Mouse (Mus musculus) lung, embryonic 16.5 days (tissue): ENCODE measurements around the gene Hyls1. TPM values are rescaled to one million over a fixed set of nuclear protein-coding genes. Genes with fewer than 3 reads are reported as not detected.
"Not testable (repeated sequence)": the region's sequence is repeated elsewhere in the genome, so short reads cannot be mapped to it uniquely, and the experiment has no call there.

Source experiments
- ATAC-seq: fragments of 200-750 bp; cut with Nextera tagmentation; 2 replicates; pipeline ENCODE4 v1.8.0; 2017; ENCODE audit warnings: low read depth, mild to moderate bottlenecking, moderate library complexity
- H3K27ac ChIP-seq: fragments of 300-500 bp; sonication (generic); 2 replicates; pipeline ENCODE4 v1.5.1; 2014; ENCODE audit warnings: mild to moderate bottlenecking, control low read depth, low read length
- H3K27me3 ChIP-seq: fragments of 300-500 bp; sonication (generic); 2 replicates; pipeline ENCODE4 v1.6.1; 2014; ENCODE audit warnings: low read depth, low read length, mixed read lengths; ENCODE audit not compliant: control insufficient read depth, insufficient read depth
- H3K36me3 ChIP-seq: fragments of 300-500 bp; sonication (generic); 2 replicates; pipeline ENCODE4 v1.6.1; 2014; ENCODE audit warnings: low read length; ENCODE audit not compliant: control insufficient read depth, insufficient read depth
- H3K4me1 ChIP-seq: fragments of 300-500 bp; sonication (generic); replicated peaks from 2 replicates; pipeline ENCODE4 v1.6.1; 2014; ENCODE audit warnings: low read length, mixed read lengths; ENCODE audit not compliant: control insufficient read depth, insufficient read depth
- H3K4me2 ChIP-seq: fragments of 300-500 bp; sonication (generic); 2 replicates; pipeline ENCODE4 v1.6.1; 2014; ENCODE audit warnings: low read depth, low read length, control low read depth
- H3K4me3 ChIP-seq: fragments of 300-500 bp; sonication (generic); 2 replicates; pipeline ENCODE4 v1.5.1; 2014; ENCODE audit warnings: mild to moderate bottlenecking, low read length, control low read depth
- H3K9ac ChIP-seq: fragments of 300-500 bp; sonication (generic); 2 replicates; pipeline ENCODE4 v1.6.1; 2014; ENCODE audit warnings: low read length, control low read depth
- H3K9me3 ChIP-seq: fragments of 300-500 bp; sonication (generic); 2 replicates; pipeline ENCODE4 v1.6.1; 2016; ENCODE audit warnings: low read length; ENCODE audit not compliant: control insufficient read depth
- WGBS: fragments of 180-500 bp; shearing (Covaris S2); extraction: QIAGEN DNeasy Blood & Tissue Kit; methylation state at CpG from one replicate; pipeline ENCODE4 v1.1.7; 2014; 5-methylcytosine and 5-hydroxymethylcytosine counted together
- polyA plus RNA-seq: library from polyadenylated mRNA; unstranded; fragments of >200 nt; fragmentation: Nextera tagmentation; extraction: Ambion mirVana; gene quantifications from 2 replicates; pipeline ENCODE4 v1.2.1, GENCODE M21; 2015

Gene Hyls1
- 24.1 and 25.1 TPM in 2 replicates for polyA plus RNA-seq

DNA sequence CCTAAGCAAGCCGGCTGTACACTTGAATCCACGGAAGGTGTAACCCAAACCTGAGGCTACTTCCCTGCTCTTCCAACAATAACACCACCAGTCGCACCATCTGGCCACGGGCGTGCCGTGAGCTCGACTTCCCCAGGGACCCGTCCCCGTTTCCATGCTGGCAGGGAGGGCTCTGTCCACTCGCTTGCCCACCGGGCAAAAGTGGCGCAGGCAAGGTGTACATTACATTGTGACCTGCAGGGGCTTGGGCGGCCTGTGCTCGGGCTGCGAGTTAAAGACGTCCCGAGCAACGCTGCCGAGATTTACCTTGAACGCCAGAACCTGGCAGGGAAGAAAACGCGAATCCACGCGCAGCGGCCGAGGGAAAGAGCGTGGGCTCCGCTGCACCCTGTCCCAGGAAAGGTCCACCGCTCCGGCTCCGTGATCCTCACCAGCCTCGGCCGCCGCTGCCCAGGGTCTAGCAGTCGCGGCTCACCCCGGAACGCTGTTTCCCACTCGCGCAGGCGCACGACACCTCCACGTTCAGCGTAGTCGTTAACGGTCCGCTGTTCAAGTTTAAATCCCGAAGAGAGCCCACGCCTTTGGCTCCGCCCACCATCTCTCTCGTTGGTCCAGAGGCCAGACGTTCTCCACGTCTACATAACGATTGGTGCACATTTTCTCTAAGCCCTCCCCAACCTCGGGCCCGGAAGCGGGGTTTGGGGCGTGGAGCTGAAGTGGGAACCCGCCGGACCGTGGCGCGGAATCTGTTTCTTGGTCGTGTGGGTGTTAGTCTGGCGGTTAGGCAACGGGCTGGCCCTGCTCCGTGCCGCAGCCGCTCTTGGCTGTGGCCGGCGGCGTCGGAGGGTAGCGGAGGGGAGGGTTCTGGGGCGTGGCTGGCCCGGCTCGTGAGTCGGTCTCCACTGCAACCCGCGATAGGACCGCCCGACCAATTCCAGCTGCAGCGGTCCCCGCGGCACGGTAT is at the start of gene Hyls1, which contains the start of gene Pate2:
Gene Hyls1 (minus strand): TSS at position 828 of the 964 bp plus-strand sequence.
Gene Pate2 (plus strand): TSS at position 714 of the 964 bp plus-strand sequence.
- Histone ChIP-seq H3K9ac (peak within 1 kb of the TSS; percentile 82), H3K36me3 (peaks cover 19% of the 10 kb centered on the region), H3K9me3 (no peaks in the 10 kb centered on the region), H3K27ac (peak within 1 kb of the TSS; percentile 90), H3K4me3 (peak within 1 kb of the TSS; percentile 85), H3K4me2 (peak within 1 kb of the TSS; percentile 72), H3K4me1 (peaks cover 11% of the 10 kb centered on the region; the same call in 1 of the 2 replicates), H3K27me3 (peaks cover 9% of the 10 kb centered on the region)
- under 1% methylated on average over 86 of the region's 86 CpGs for WGBS
- peak; percentile 98 for ATAC-seq

GRCm38 (mm10) chr9:35616784-35617183 is 46.6 kb upstream of the Hyls1 start:
- ATAC-seq, H3K9ac ChIP-seq, H3K36me3 ChIP-seq, H3K9me3 ChIP-seq, H3K4me2 ChIP-seq, H3K27ac ChIP-seq, H3K27me3 ChIP-seq, H3K4me3 ChIP-seq, H3K4me1 ChIP-seq: not testable (repeated sequence)
- 61% methylated on average over 2 of the region's 2 CpGs for WGBS

- ATAC-seq: no peak
- 11% methylated on average over 2 of the region's 2 CpGs for WGBS
- H3K27me3 ChIP-seq: no peaks in the 10 kb centered on the region
Observed at GRCm38 (mm10) chr9:35614005-35614404, 43.8 kb upstream of the Hyls1 start.

GRCm38 (mm10) chr9:35611841-35612240 is 41.6 kb upstream of the Hyls1 start, which contains the start of gene Pate4:
Gene Pate4, minus strand, starts transcription at chr9:35611941.
- Histone ChIP-seq H3K9ac (no peak within 1 kb of the TSS), H3K4me1 (no peaks in the 10 kb centered on the region), H3K9me3 (no peaks in the 10 kb centered on the region), H3K36me3 (no peaks in the 10 kb centered on the region), H3K4me2 (no peak within 1 kb of the TSS), H3K27me3 (no peaks in the 10 kb centered on the region), H3K4me3 (no peak within 1 kb of the TSS), H3K27ac (no peak within 1 kb of the TSS)
- WGBS: 74% methylated on average over 1 of the region's 1 CpGs
- no peak for ATAC-seq

More at GRCm38 (mm10) chr9:35614005-35614404, 43.8 kb upstream of the Hyls1 start:
- Histone ChIP-seq H3K36me3 (no peaks in the 10 kb centered on the region), H3K27ac (no peak overlapping the region), H3K4me2 (no peak overlapping the region), H3K9me3 (no peaks in the 10 kb centered on the region), H3K4me1 (no peaks in the 10 kb centered on the region), H3K4me3 (no peak overlapping the region), H3K9ac (no peak overlapping the region)

DNA sequence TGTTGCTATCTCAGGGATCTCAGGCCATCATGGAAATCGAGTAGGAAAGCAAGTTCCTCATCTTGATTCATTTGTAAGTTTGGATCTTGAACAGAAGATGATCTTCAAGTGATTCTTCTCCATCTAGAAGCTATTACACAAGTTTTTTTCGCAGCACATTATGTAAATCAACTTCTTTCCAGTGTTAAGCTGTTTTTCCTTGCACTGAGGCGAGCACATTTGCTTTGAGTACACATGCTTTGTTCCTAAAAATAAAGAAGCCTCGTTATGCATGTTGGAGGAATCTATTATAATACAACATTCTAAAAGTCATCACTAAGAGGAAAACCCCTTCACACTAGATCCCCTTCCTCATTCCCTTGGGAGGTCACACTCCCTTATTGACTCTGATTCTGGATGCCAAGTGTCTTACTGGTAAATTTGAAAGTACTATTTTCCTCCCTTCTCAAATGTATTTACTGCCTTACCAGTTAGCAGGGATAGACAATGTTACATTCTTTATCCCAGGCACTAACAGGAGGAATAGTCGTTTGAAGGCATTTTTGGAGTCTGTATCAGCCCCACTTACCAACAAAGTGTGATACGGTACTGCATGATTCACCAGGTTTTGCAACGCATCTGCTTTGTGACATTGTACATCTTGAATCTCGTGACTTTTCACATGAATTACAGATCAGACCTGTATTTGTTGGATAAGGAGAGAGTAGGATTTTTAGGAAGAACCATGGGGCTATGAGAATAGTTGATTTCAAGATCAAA is 37.6 kb upstream of the Hyls1 start:
- 62% methylated on average over 8 of the region's 8 CpGs for whole genome bisulfite sequencing
- H3K27me3 ChIP-seq: no peaks in the 10 kb centered on the region
- no peak overlapping the region for H3K4me2 ChIP-seq
- no peaks in the 10 kb centered on the region for H3K9me3 ChIP-seq
- no peaks in the 10 kb centered on the region for H3K4me1 ChIP-seq
- H3K27ac ChIP-seq: no peak overlapping the region
- no peak for ATAC-seq
- H3K9ac ChIP-seq: no peak overlapping the region
- H3K36me3 ChIP-seq: no peaks in the 10 kb centered on the region
- no peak overlapping the region for H3K4me3 ChIP-seq

- WGBS: 12% methylated on average over 2 of the region's 2 CpGs
- Histone ChIP-seq H3K9me3 (no peaks in the 10 kb centered on the region), H3K4me2 (no peak overlapping the region), H3K27ac (no peak overlapping the region), H3K36me3 (no peaks in the 10 kb centered on the region), H3K4me1 (no peaks in the 10 kb centered on the region), H3K9ac (no peak overlapping the region), H3K4me3 (no peak overlapping the region), H3K27me3 (no peaks in the 10 kb centered on the region)
- no peak for ATAC-seq
Observed at GRCm38 (mm10) chr9:35592903-35593302, 22.7 kb upstream of the Hyls1 start.

DNA sequence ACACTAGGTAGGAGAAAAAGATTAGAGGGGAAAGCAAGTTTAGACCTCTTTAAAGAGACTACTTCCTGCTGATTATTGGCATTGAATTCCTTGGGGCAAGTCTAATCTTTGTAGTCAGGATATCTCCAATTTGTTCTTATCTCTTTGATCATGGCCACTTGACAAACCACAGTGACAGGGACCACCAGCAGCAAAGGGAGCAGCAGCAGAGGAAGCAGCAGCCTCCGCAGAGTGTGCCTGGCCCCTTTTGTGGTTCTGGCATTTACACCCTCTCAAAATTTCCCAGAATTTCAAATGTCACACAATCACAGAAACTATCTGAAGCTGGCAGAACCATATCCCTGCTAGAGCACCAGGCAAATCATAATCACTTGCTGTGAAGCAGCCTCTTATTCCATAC is 17.5 kb upstream of the Hyls1 start:
- H3K36me3 ChIP-seq: no peaks in the 10 kb centered on the region
- WGBS: 50% methylated on average over 1 of the region's 1 CpGs
- no peak overlapping the region for H3K4me2 ChIP-seq
- H3K4me1 ChIP-seq: no peaks in the 10 kb centered on the region
- no peak for ATAC-seq
- H3K27ac ChIP-seq: no peak overlapping the region
- no peak overlapping the region for H3K9ac ChIP-seq
- no peak overlapping the region for H3K4me3 ChIP-seq
- H3K9me3 ChIP-seq: no peaks in the 10 kb centered on the region
- no peaks in the 10 kb centered on the region for H3K27me3 ChIP-seq

- H3K27ac ChIP-seq: no peak overlapping the region
- peaks cover 12% of the 10 kb centered on the region for H3K27me3 ChIP-seq
- no peaks in the 10 kb centered on the region for H3K9me3 ChIP-seq
- peak overlapping the region; percentile 42 for H3K4me2 ChIP-seq
- no peak for ATAC-seq
- WGBS: 4% methylated on average over 32 of the region's 32 CpGs
- H3K4me3 ChIP-seq: peak overlapping the region; percentile 28
- 0 out of 2 replicates have a peak, but pooled peaks cover 3% of the 10 kb centered on the region for H3K4me1 ChIP-seq
- no peak overlapping the region for H3K9ac ChIP-seq
- H3K36me3 ChIP-seq: no peaks in the 10 kb centered on the region
Observed at GRCm38 (mm10) chr9:35574416-35574815, 4.2 kb upstream of the Hyls1 start.

DNA sequence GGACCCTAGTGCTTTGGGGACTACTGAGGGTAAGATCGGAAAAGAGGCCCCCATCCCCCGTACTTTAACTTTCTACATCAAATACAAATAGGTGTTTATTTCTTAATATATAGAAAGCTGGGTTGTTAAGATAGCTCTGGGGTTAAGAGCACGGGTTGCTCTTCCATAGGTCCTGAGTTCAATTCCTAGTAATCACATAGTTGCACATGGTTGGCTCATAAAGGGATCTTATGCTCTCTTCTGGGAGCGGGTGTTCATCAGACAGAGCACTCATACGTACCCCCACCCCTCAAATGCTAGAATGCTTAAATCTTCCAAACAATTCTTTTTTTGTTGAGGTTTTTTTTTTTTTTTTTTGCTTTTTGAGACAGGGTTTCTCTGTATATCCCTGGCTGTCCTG is 465 bp upstream of the Hyls1 start:
- WGBS: 13% methylated on average over 5 of the region's 5 CpGs
- Histone ChIP-seq H3K4me3 (peak overlapping the region; percentile 85), H3K36me3 (peaks cover 13% of the 10 kb centered on the region), H3K9me3 (no peaks in the 10 kb centered on the region), H3K27ac (peak overlapping the region; percentile 90), H3K27me3 (peaks cover 12% of the 10 kb centered on the region), H3K4me1 (peaks cover 11% of the 10 kb centered on the region; the same call in 1 of the 2 replicates), H3K9ac (peak overlapping the region; percentile 82), H3K4me2 (peak overlapping the region; percentile 66)
- no peak for ATAC-seq
